Mouse (Mus musculus) heart, adult 2 months (tissue): ENCODE measurements at regions not wholly inside any gene's neighbourhood (a gene's known extent, or its start where the extent isn't known, plus 50 kb on each side); places are given as distances from the start of the nearest gene placed in this dataset.
A peak's percentile ranks its signal among the peaks of the same experiment; 100 is the strongest.
"Not testable (repeated sequence)": the region's sequence is repeated elsewhere in the genome, so short reads cannot be mapped to it uniquely, and the experiment has no call there.

ENCODE experiments used
- DNase-seq, 2 experiments: peaks; one replicate each; pipeline ENCODE4 v3.0.0; 2021
- H3K27ac ChIP-seq: fragments of 200-600 bp; 2 replicates; pipeline ENCODE4 v1.8.1; 2022
- H3K27me3 ChIP-seq: fragments of 200-500 bp; 2 replicates; pipeline ENCODE4 v1.6.1; 2012; ENCODE audit warnings: mild to moderate bottlenecking, low read length, inconsistent platforms, mixed read lengths; ENCODE audit not compliant: control insufficient read depth, insufficient read depth
- H3K36me3 ChIP-seq: fragments of 200-500 bp; 2 replicates; pipeline ENCODE4 v1.6.1; 2012; ENCODE audit warnings: low read length, inconsistent platforms; ENCODE audit not compliant: control insufficient read depth, insufficient read depth
- H3K4me1 ChIP-seq: fragments of 200-500 bp; 2 replicates; pipeline ENCODE4 v1.6.1; 2011; ENCODE audit warnings: low read length; ENCODE audit not compliant: control insufficient read depth, insufficient read depth
- H3K4me3 ChIP-seq: fragments of 200-600 bp; 2 replicates; pipeline ENCODE4 v1.8.1; 2022
- H3K79me2 ChIP-seq: fragments of 200-500 bp; replicated peaks from 2 replicates; pipeline ENCODE4 v1.6.1; 2012; ENCODE audit warnings: mild to moderate bottlenecking, inconsistent platforms, low read length, moderate library complexity, mixed read lengths; ENCODE audit not compliant: control insufficient read depth, insufficient read depth
- H3K9ac ChIP-seq: fragments of 200-500 bp; 2 replicates; pipeline ENCODE4 v1.6.1; 2012; ENCODE audit warnings: low read depth, mild to moderate bottlenecking, control low read depth, inconsistent platforms, low read length, mixed read lengths
- CTCF ChIP-seq: fragments of 200-600 bp; IDR thresholded peaks from 2 replicates; pipeline ENCODE4 v1.8.1; 2022; ENCODE audit warnings: antibody characterized with exemption, mild to moderate bottlenecking, moderate library complexity
- EP300 ChIP-seq: fragments of 200-500 bp; IDR thresholded peaks from 2 replicates; pipeline ENCODE4 v1.6.1; 2011; ENCODE audit warnings: low read depth, low read length, control low read depth; ENCODE audit not compliant: insufficient read depth
- POLR2A ChIP-seq: fragments of 200-500 bp; IDR thresholded peaks from 2 replicates; pipeline ENCODE4 v1.6.1; 2011; ENCODE audit warnings: mild to moderate bottlenecking, low read depth, low read length, control low read depth; ENCODE audit not compliant: insufficient read depth
- WGBS: fragments of 180-500 bp; shearing (Covaris S2); methylation state at CpG from one replicate; pipeline ENCODE4 v1.1.7; 2018; 5-methylcytosine and 5-hydroxymethylcytosine counted together
- intact Hi-C: fragments of 180-260 bp; cut with DNase I; formaldehyde crosslinking; loops from one replicate; pipeline ENCODE4 v1.15.1; 2025

DNA sequence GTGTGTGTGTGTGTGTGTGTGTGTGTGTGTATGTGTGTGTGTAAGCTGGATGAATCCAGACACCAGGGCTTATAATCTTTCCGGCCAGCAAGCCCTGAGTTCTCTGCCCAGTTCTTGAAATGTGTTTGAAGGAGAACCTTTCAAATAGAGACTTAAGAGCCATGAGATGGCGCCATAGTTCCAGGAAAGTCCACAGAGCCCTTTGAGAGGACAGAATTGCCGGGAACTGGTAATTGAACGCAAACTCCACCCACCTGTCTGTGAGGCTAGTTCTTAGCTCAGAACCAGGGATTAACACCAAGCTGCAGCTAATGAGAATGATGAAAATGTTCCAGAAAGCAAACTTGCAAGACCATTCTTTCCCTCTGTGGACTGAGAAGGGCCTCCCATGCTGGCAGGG lies 72.2 kb downstream of the Trim42 start:
- Histone ChIP-seq H3K4me1 (no peaks in the 10 kb centered on the region), H3K36me3 (no peaks in the 10 kb centered on the region), H3K9ac (no peak overlapping the region), H3K27ac (no peak overlapping the region), H3K27me3 (no peaks in the 10 kb centered on the region), H3K79me2 (no peaks in the 10 kb centered on the region), H3K4me3 (no peak overlapping the region)
- no peak for DNase-seq
- intact Hi-C loops = no loop called here
- TF ChIP-seq POLR2A (no peak), CTCF (peak; percentile 13; the same call in 1 of the 2 replicates)
- whole genome bisulfite sequencing = 15% methylated on average over 4 of the region's 4 CpGs

DNA sequence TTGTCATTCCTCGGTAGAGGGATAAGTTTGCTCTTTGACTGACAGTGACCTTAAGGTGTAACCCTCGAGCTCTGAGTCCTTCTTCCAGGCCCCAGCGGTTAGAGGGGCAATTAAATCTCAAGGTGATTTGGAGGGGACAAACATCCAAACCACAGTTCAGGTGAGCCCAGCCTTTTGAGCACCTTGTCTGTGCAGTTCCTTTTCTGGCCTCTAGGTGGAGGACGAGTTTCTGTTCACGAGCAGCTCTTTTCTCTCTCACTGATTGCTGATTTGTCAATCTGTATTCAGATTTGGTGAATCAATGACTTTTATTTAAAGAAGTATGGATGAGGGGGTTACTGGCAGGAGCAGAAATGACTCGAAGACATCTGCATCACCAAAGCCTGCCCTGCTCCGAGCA lies 74.0 kb downstream of the Trim42 start:
- intact Hi-C loops = no loop called here
- H3K27me3 ChIP-seq = no peaks in the 10 kb centered on the region
- 43% methylated on average over 7 of the region's 7 CpGs for WGBS
- H3K4me3 ChIP-seq = no peak overlapping the region
- no peak overlapping the region for H3K27ac ChIP-seq
- H3K4me1 ChIP-seq = no peaks in the 10 kb centered on the region
- H3K79me2 ChIP-seq = no peaks in the 10 kb centered on the region
- TF ChIP-seq EP300 (no peak), POLR2A (no peak), CTCF (peak; percentile 80)
- H3K36me3 ChIP-seq = no peaks in the 10 kb centered on the region
- DNase-seq = peak in 1 of 2 experiments; percentile 23
- no peak overlapping the region for H3K9ac ChIP-seq

DNA sequence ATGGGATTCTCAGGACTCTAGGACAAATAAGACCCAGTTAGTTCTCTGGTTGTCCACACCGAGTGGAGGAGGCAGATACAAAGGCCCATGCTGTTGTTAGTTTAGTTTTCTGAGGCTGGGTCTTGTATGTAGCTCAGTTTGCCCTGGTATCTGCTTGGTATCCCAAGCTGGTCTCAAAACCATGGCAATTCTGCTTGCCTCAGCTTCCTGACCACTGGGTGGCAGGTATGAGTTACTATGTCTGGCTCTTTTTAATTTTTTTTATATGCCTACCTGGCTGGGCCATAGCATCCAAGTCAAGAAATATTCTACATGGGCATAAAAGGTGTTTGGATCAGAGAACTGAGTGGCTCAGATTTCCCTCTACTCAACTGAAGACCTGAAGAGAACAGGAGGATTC lies 77.9 kb downstream of the Trim42 start:
- no peak for TF ChIP-seq POLR2A
- no peak for DNase-seq
- no peaks in the 10 kb centered on the region for H3K79me2 ChIP-seq
- H3K4me1 ChIP-seq = no peaks in the 10 kb centered on the region
- intact Hi-C loops = no loop called here
- H3K9ac ChIP-seq = no peak overlapping the region
- H3K27ac ChIP-seq = no peak overlapping the region
- no peak overlapping the region for H3K4me3 ChIP-seq
- WGBS = 62% methylated on average over 1 of the region's 1 CpGs
- no peaks in the 10 kb centered on the region for H3K27me3 ChIP-seq
- no peaks in the 10 kb centered on the region for H3K36me3 ChIP-seq

DNA sequence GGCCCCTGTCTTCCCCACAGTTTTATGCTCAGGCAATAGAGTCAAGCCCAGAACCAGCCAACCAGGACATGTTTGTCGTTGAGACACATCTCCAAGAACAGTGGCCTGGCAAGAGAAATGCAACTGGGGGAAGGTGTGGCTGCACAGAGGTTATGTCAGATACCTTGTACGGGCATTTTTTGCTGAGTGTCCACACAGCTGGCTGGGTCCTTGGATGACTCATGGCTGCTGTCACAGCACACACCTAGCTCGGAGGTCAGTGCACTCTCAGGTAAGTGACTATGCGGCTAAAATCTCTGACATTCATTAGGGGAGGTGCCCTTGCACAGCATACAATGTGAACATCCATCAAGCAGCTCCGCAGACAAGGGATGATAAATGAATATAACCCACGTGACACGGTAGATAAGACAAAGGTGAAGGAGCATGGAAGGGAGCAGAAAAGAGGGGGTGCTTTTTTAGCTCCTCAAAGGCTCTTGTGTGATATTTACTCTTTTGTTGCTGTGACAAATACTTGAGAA lies 85.4 kb downstream of the Trim42 start:
- H3K79me2 ChIP-seq = no peaks in the 10 kb centered on the region
- H3K9ac ChIP-seq = no peak overlapping the region
- intact Hi-C loops = no loop called here
- H3K27me3 ChIP-seq = no peaks in the 10 kb centered on the region
- no peak for DNase-seq
- no peaks in the 10 kb centered on the region for H3K36me3 ChIP-seq
- H3K4me1 ChIP-seq = no peaks in the 10 kb centered on the region
- TF ChIP-seq EP300 = no peak
- no peak for TF ChIP-seq CTCF
- TF ChIP-seq POLR2A = no peak
- WGBS = 54% methylated on average over 7 of the region's 7 CpGs
- H3K4me3 ChIP-seq = no peak overlapping the region
- H3K27ac ChIP-seq = no peak overlapping the region

DNA sequence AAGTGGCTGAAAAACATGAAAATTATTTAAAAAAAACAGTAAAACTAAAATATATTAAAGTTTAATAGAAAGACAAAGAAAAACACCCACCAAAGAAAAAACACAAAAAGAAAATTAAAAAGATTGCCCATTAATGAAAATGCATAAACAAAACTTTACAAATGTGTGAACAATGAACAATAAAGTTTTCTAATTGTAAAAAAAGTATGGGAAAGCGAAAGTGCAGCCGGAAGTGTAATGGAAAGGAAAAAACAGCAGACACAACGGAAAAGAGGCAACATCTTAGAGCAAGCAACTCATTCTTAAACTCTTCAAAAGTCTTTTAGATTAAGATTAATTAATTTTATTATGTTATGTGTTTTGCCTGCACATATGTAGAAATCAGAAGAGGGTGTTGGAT lies 87.7 kb downstream of the Trim42 start:
- Histone ChIP-seq H3K27me3 (no peaks in the 10 kb centered on the region), H3K4me1 (no peaks in the 10 kb centered on the region), H3K9ac (no peak overlapping the region), H3K27ac (no peak overlapping the region), H3K79me2 (no peaks in the 10 kb centered on the region), H3K36me3 (no peaks in the 10 kb centered on the region), H3K4me3 (no peak overlapping the region)
- WGBS = 71% methylated on average over 3 of the region's 3 CpGs
- TF ChIP-seq EP300 = no peak
- TF ChIP-seq POLR2A = no peak
- no peak for TF ChIP-seq CTCF
- intact Hi-C loops = no loop called here
- DNase-seq = no peak

DNA sequence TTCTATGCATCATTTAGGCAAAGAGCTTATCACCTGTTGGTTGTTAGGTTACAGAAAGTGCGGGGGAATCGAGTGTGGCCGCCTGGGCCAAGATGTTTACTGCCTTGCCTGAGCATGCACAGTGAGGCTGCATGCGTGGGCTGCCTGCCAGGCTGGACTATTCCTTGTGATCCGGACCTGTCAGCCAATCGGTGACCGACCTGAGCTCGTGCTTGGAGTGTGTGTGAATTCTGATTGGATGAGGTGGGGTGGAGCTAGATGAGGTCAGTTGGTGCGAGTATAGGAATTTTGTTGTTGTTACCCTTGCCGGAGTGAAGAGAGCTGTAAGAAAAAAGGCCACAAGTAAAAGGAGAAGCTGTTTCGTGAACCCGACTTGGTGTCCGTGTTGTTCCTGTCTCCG lies 94.3 kb downstream of the Trim42 start:
- H3K4me1 ChIP-seq, H3K27me3 ChIP-seq, H3K36me3 ChIP-seq, DNase-seq, intact Hi-C loops, H3K27ac ChIP-seq, H3K4me3 ChIP-seq, H3K79me2 ChIP-seq, H3K9ac ChIP-seq: not testable (repeated sequence)
- 80% methylated on average over 14 of the region's 14 CpGs for WGBS

DNA sequence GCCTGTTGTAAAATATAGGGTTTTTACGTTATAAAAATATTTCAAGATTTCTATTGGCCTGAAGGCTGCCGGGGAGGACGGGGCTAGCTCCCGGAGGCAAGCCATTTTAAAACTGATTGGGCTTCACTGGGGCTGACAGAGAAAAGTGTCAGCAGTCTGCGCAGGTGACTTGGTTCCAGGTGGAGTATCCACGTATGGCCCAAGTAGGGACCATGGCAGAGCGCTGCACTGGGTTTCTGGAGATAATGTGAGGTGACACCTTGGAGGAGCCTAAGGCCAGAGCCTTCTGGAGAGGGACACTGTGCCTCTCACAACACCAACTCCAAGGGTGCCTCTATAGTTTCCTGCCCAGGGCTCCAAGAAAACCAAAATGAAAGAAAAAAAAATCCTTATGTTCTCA lies 95.9 kb downstream of the Trim42 start:
- intact Hi-C loops = no loop called here

More for the DNA sequence above, 95.9 kb downstream of the Trim42 start:
- Histone ChIP-seq H3K4me1 (no peaks in the 10 kb centered on the region), H3K9ac (no peak overlapping the region), H3K4me3 (no peak overlapping the region), H3K36me3 (no peaks in the 10 kb centered on the region), H3K27me3 (no peaks in the 10 kb centered on the region), H3K79me2 (no peaks in the 10 kb centered on the region), H3K27ac (no peak overlapping the region)
- 90% methylated on average over 7 of the region's 7 CpGs for WGBS
- DNase-seq = no peak
- TF ChIP-seq CTCF = no peak
- TF ChIP-seq EP300 = no peak
- no peak for TF ChIP-seq POLR2A
